Mouse (Mus musculus) B cell, adult 62 days (primary cell): ENCODE measurements around the gene Ybx2. TPM values are rescaled to one million over a fixed set of nuclear protein-coding genes. Genes with fewer than 3 reads are reported as not detected.

Experiments used
- total RNA-seq: library from RNA; stranded (reverse); gene quantifications from 4 replicates; pipeline ENCODE4 v1.2.4, GENCODE M21; 2023

The Ybx2 gene
- total RNA-seq: not detected in 4 replicates

GRCm38 (mm10) chr11:69935137-69935879 lies at the start of gene Ybx2:
Ybx2 (plus strand) TSS chr11:69935796.

GRCm38 (mm10) chr11:69895291-69895690 lies 40.3 kb upstream of the Ybx2 start, which contains the start of gene Acap1:
Acap1 (minus strand) TSS chr11:69895539.

GRCm38 (mm10) chr11:69900471-69901405 lies 34.9 kb upstream of the Ybx2 start, which contains the start of the genes 2810408A11Rik and Neurl4:
2810408A11Rik (minus strand) TSS chr11:69900987.
Neurl4 (plus strand) TSS chr11:69901072.

GRCm38 (mm10) chr11:69913554-69914371 lies 21.8 kb upstream of the Ybx2 start, which contains the start of gene Gps2:
Gps2 (plus strand) TSS chr11:69913888.

GRCm38 (mm10) chr11:69921114-69922011 lies 14.2 kb upstream of the Ybx2 start, which contains the start of gene Eif5a:
Eif5a (minus strand) TSS chr11:69921958.

GRCm38 (mm10) chr11:69948066-69948762 lies 12.6 kb downstream of the Ybx2 start, which contains the start of gene Slc2a4:
Slc2a4 (minus strand) TSS chr11:69948188.

GRCm38 (mm10) chr11:69964650-69965270 lies 29.2 kb downstream of the Ybx2 start, which contains the start of gene Cldn7:
Cldn7 (plus strand) TSS chr11:69964779.

GRCm38 (mm10) chr11:69981141-69981762 lies 45.7 kb downstream of the Ybx2 start, which contains the start of gene Ctdnep1:
Ctdnep1 (plus strand) TSS chr11:69981156.

GRCm38 (mm10) chr11:69982225-69982624 lies 46.6 kb downstream of the Ybx2 start, which contains the start of gene Elp5:
Elp5 (minus strand) TSS chr11:69982517.

Other genes with a start within 250 kb of the Ybx2 start
- gene Tnfsf12, start 239.9 kb upstream of the Ybx2 start, total RNA-seq: 0.40 TPM in 1 of 4 replicates, not detected in the others
- gene Tnfsfm13, start 239.7 kb upstream of the Ybx2 start, total RNA-seq: 0.56 TPM in 1 of 4 replicates, not detected in the others
- 227 to 251 TPM (median 238 TPM) in 4 replicates for gene Polr2a, start 177.2 kb upstream of the Ybx2 start, total RNA-seq
- gene Slc35g3, start 173.8 kb upstream of the Ybx2 start, total RNA-seq: not detected in 4 replicates
- gene Zbtb4, start 169.9 kb upstream of the Ybx2 start, total RNA-seq: 62.1 to 72.6 TPM (median 65.4 TPM) in 4 replicates
- 7.8 to 14.5 TPM (median 12.0 TPM) in 4 replicates for gene Chrnb1, start 139.9 kb upstream of the Ybx2 start, total RNA-seq
- gene Fgf11, start 133.9 kb upstream of the Ybx2 start, total RNA-seq: 0.21 to 0.22 TPM in 2 of 4 replicates, not detected in the others
- gene Tmem102, start 130.2 kb upstream of the Ybx2 start, total RNA-seq: 0.30 TPM in 1 of 4 replicates, not detected in the others
- gene Gm39566, start 120.5 kb upstream of the Ybx2 start, total RNA-seq: not detected in 4 replicates
- gene Spem2, start 117.3 kb upstream of the Ybx2 start, total RNA-seq: not detected in 4 replicates
- gene Spem1, start 113.6 kb upstream of the Ybx2 start, total RNA-seq: not detected in 4 replicates
- 0.27 to 1.5 TPM (median 0.32 TPM) in 4 replicates for gene Nlgn2, start 98.0 kb upstream of the Ybx2 start, total RNA-seq
- 29.5 to 37.7 TPM (median 32.6 TPM) in 4 replicates for gene Tmem256, start 97.3 kb upstream of the Ybx2 start, total RNA-seq
- gene Plscr3, start 89.4 kb upstream of the Ybx2 start, total RNA-seq: 9.9 to 12.6 TPM (median 11.5 TPM) in 4 replicates
- not detected in 4 replicates for gene Tnk1, start 77.1 kb upstream of the Ybx2 start, total RNA-seq
- gene Tmem95, start 57.8 kb upstream of the Ybx2 start, total RNA-seq: not detected in 4 replicates
- gene Kctd11, start 54.4 kb upstream of the Ybx2 start, total RNA-seq: 1.3 to 2.6 TPM (median 2.3 TPM) in 4 replicates
- gene Acap1, start 40.3 kb upstream of the Ybx2 start, total RNA-seq: 473 to 501 TPM (median 485 TPM) in 4 replicates
- gene 2810408A11Rik, start 34.8 kb upstream of the Ybx2 start, total RNA-seq: 1.2 to 3.5 TPM (median 2.0 TPM) in 4 replicates
- 51.5 to 76.4 TPM (median 73.4 TPM) in 4 replicates for gene Neurl4, start 34.7 kb upstream of the Ybx2 start, total RNA-seq
- 144 to 150 TPM (median 147 TPM) in 4 replicates for gene Gps2, start 21.9 kb upstream of the Ybx2 start, total RNA-seq
- 337 to 380 TPM (median 350 TPM) in 4 replicates for gene Eif5a, start 13.8 kb upstream of the Ybx2 start, total RNA-seq
- gene Slc2a4, start 12.4 kb downstream of the Ybx2 start, total RNA-seq: not detected in 4 replicates
- gene Cldn7, start 29.0 kb downstream of the Ybx2 start, total RNA-seq: not detected in 4 replicates
- 87.5 to 123 TPM (median 99.1 TPM) in 4 replicates for gene Ctdnep1, start 45.4 kb downstream of the Ybx2 start, total RNA-seq
- gene Elp5, start 46.7 kb downstream of the Ybx2 start, total RNA-seq: 49.4 to 55.9 TPM (median 52.5 TPM) in 4 replicates
- gene Gabarap, start 55.3 kb downstream of the Ybx2 start, total RNA-seq: 285 to 331 TPM (median 318 TPM) in 4 replicates
- 48.3 to 52.7 TPM (median 51.4 TPM) in 4 replicates for gene Phf23, start 60.0 kb downstream of the Ybx2 start, total RNA-seq
- 51.2 to 61.3 TPM (median 58.7 TPM) in 4 replicates for gene Dvl2, start 64.8 kb downstream of the Ybx2 start, total RNA-seq
- 44.6 to 55.5 TPM (median 48.8 TPM) in 4 replicates for gene Acadvl, start 79.6 kb downstream of the Ybx2 start, total RNA-seq
- gene Dlg4, start 81.1 kb downstream of the Ybx2 start, total RNA-seq: 3.9 to 7.2 TPM (median 4.3 TPM) in 4 replicates
- not detected in 4 replicates for gene Asgr1, start 118.3 kb downstream of the Ybx2 start, total RNA-seq
- not detected in 4 replicates for gene Asgr2, start 156.8 kb downstream of the Ybx2 start, total RNA-seq
- gene Mgl2, start 194.5 kb downstream of the Ybx2 start, total RNA-seq: not detected in 4 replicates
- gene Clec10a, start 220.4 kb downstream of the Ybx2 start, total RNA-seq: not detected in 4 replicates